Mouse (Mus musculus) thymus, postnatal 25 days (tissue): Measurements from ENCODE around the gene Polr1a.
"Not testable (repeated sequence)": the region's sequence is repeated elsewhere in the genome, so short reads cannot be mapped to it uniquely, and the experiment has no call there.

Experiments used
- DNase-seq: peaks from one replicate; pipeline ENCODE4 v3.0.0; 2022

The Polr1a gene

GRCm38 (mm10) chr6:71908481-71909381 is at the start of gene Polr1a, which contains the start of gene Ptcd3:
Gene Polr1a, plus strand, starts transcription at chr6:71909053.
Gene Ptcd3, minus strand, starts transcription at chr6:71908750.
- peak; percentile 91 for DNase-seq

GRCm38 (mm10) chr6:71867751-71868150 is 41.1 kb upstream of the Polr1a start:
- no peak for DNase-seq

- no peak for DNase-seq
Measured at GRCm38 (mm10) chr6:71868809-71869208, 40.0 kb upstream of the Polr1a start.

- DNase-seq = peak; percentile 35
Measured at GRCm38 (mm10) chr6:71871396-71871795, 37.5 kb upstream of the Polr1a start.

GRCm38 (mm10) chr6:71877965-71878760 is 30.7 kb upstream of the Polr1a start:
- no peak for DNase-seq

GRCm38 (mm10) chr6:71893263-71893662 is 15.6 kb upstream of the Polr1a start:
- no peak for DNase-seq

GRCm38 (mm10) chr6:71907702-71908235 is 1.1 kb upstream of the Polr1a start:
- no peak for DNase-seq

- no peak for DNase-seq
Measured at GRCm38 (mm10) chr6:71909384-71909783, 531 bp downstream of the Polr1a start.

GRCm38 (mm10) chr6:71909840-71910239 is 987 bp downstream of the Polr1a start:
- no peak for DNase-seq

GRCm38 (mm10) chr6:71911686-71912450 is 3.0 kb downstream of the Polr1a start:
- no peak for DNase-seq

GRCm38 (mm10) chr6:71920752-71921151 is 11.9 kb downstream of the Polr1a start:
- no peak for DNase-seq

- not testable (repeated sequence) for DNase-seq
Measured at GRCm38 (mm10) chr6:71925233-71925632, 16.4 kb downstream of the Polr1a start.

- DNase-seq = peak; percentile 40
Measured at GRCm38 (mm10) chr6:71927911-71928310, 19.1 kb downstream of the Polr1a start.

- no peak for DNase-seq
Measured at GRCm38 (mm10) chr6:71930053-71930452, 21.2 kb downstream of the Polr1a start.

GRCm38 (mm10) chr6:71930830-71931437 is 22.1 kb downstream of the Polr1a start:
- DNase-seq = no peak

- no peak for DNase-seq
Measured at GRCm38 (mm10) chr6:71932347-71932746, 23.5 kb downstream of the Polr1a start.

- no peak for DNase-seq
Measured at GRCm38 (mm10) chr6:71934081-71934556, 25.3 kb downstream of the Polr1a start.

- DNase-seq = no peak
Measured at GRCm38 (mm10) chr6:71935737-71936136, 26.9 kb downstream of the Polr1a start.

- no peak for DNase-seq
Measured at GRCm38 (mm10) chr6:71940912-71941311, 32.1 kb downstream of the Polr1a start.

GRCm38 (mm10) chr6:71945101-71945500 is 36.2 kb downstream of the Polr1a start:
- DNase-seq = no peak

GRCm38 (mm10) chr6:71946121-71946520 is 37.3 kb downstream of the Polr1a start:
- DNase-seq = no peak

- DNase-seq = no peak
Measured at GRCm38 (mm10) chr6:71949721-71950120, 40.9 kb downstream of the Polr1a start.
